In the genomic region with DNA sequence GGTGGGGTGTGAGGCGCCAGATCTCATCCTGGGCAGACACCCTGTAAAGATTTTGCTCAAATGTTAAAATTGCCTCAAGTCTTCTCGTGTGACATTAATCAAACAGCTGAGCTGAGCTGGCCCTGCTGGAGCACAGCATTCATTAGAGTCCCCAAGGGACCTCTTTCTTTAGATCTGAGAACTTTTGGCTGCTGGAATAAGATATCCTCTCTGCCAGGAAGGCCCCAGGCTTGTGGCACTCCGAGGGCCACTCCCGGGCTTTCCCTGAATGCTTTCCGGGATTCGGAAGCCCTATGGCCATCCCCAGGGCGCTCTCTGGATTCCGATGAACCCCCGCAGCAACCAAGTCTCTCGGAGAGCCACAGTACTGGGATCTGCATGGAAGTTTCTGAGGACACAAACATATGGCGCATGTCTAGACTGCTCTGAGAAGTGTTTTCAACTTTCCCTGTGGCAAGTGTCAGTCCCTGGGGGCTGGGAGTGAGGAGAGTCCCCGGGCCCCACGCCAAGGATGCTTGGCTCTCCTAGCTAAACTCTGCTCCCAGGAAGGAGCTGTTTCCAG, we compare ENCODE assay signal across 8 mouse cellular contexts. TPM values are rescaled to one million over a fixed set of nuclear protein-coding genes. Genes with fewer than 3 reads are reported as not detected.
DNase-seq lines count a peak whose midpoint lies in the region; ATAC-seq and TF ChIP-seq lines count a peak whose summit lies in the region.

No protein-coding gene starts in this region.

- H3K9me3 ChIP-seq in forebrain, embryonic 14.5 days (replicated peaks; ENCODE audit: control insufficient read depth, low read length) = no peaks in the 10 kb centered on the region
- 0 out of 2 replicates have a peak, but pooled peaks cover 4% of the 10 kb centered on the region for H3K9me3 ChIP-seq in heart, embryonic 16.5 days (replicated peaks; ENCODE audit: control insufficient read depth, low read length)
- no peaks in the 10 kb centered on the region for H3K9me3 ChIP-seq in kidney, postnatal 0 days (replicated peaks; ENCODE audit: low read length)

- H3K4me1 ChIP-seq in forebrain, embryonic 14.5 days (ENCODE audit: control insufficient read depth, insufficient read depth, low read length) = peaks cover 27% of the 10 kb centered on the region
- peaks cover 13% of the 10 kb centered on the region for H3K4me1 ChIP-seq in heart, embryonic 16.5 days (ENCODE audit: control insufficient read depth, insufficient read depth, low read length)
- H3K4me1 ChIP-seq in kidney, postnatal 0 days (replicated peaks; ENCODE audit: insufficient read depth, low read length) = peaks cover 15% of the 10 kb centered on the region

- peak overlapping the region; percentile 48 for H3K4me2 ChIP-seq in forebrain, embryonic 14.5 days (ENCODE audit: low read length)
- peak overlapping the region; percentile 28 for H3K4me2 ChIP-seq in heart, embryonic 16.5 days (ENCODE audit: low read depth, low read length)
- H3K4me2 ChIP-seq in kidney, postnatal 0 days (ENCODE audit: low read length) = peak overlapping the region; percentile 51

- H3K9ac ChIP-seq in forebrain, embryonic 14.5 days (ENCODE audit: low read length) = peak overlapping the region; percentile 10; the same call in 1 of the 2 replicates
- H3K9ac ChIP-seq in heart, embryonic 16.5 days (ENCODE audit: low read length) = 0 out of 2 replicates have a peak overlapping the region, but pooled peaks have one; percentile 9
- no peak overlapping the region for H3K9ac ChIP-seq in kidney, postnatal 0 days (ENCODE audit: low read depth, low read length)

- no peaks in the 10 kb centered on the region for H3K27me3 ChIP-seq in forebrain, embryonic 14.5 days (replicated peaks; ENCODE audit: control insufficient read depth, insufficient read depth, low read length)
- H3K27me3 ChIP-seq in heart, embryonic 16.5 days (ENCODE audit: control insufficient read depth, insufficient read depth, low read length) = no peaks in the 10 kb centered on the region; the same call in 1 of the 2 replicates
- no peaks in the 10 kb centered on the region for H3K27me3 ChIP-seq in kidney, postnatal 0 days (ENCODE audit: insufficient read depth, low read length)

- 4% methylated on average over 13 of the region's 13 CpGs for WGBS in forebrain, embryonic 14.5 days
- 13% methylated on average over 13 of the region's 13 CpGs for WGBS in heart, embryonic 16.5 days
- 7% methylated on average over 13 of the region's 13 CpGs for WGBS in kidney, postnatal 0 days

- DNase-seq in layer of hippocampus, postnatal 10 days (ENCODE audit: low spot score in 2 of 2) = peak; percentile 36 to 63
- DNase-seq in layer of hippocampus, adult 9-10 months (ENCODE audit: low spot score) = no peak
- DNase-seq in forebrain, embryonic 14.5 days (ENCODE audit: low spot score) = peak; percentile 94
- DNase-seq in kidney, postnatal 0 days (ENCODE audit: low spot score) = peak; percentile 81
- peak; percentile 67 for DNase-seq in lung, postnatal 14 days
- peak; percentile 44 to 56 for DNase-seq in right cerebral cortex, postnatal 36 days (ENCODE audit: low spot score in 2 of 2)
- no peak for DNase-seq in MN1 (ENCODE audit: low spot score)

- peak; percentile 85 for ATAC-seq in forebrain, embryonic 14.5 days
- ATAC-seq in heart, embryonic 16.5 days (replicated peaks; ENCODE audit: extremely low read depth, insufficient read depth, low FRiP score) = peak; percentile 81
- peak; percentile 54 for ATAC-seq in kidney, postnatal 0 days (replicated peaks; ENCODE audit: low FRiP score, low read depth)

- H3K27ac ChIP-seq in forebrain, embryonic 14.5 days (ENCODE audit: low read depth, low read length) = peak overlapping the region; percentile 90
- H3K27ac ChIP-seq in heart, embryonic 16.5 days (ENCODE audit: low read length) = peak overlapping the region; percentile 66
- H3K27ac ChIP-seq in kidney, postnatal 0 days = peak overlapping the region; percentile 82

- no peak for TF ChIP-seq CTCF in kidney, postnatal 0 days (IDR thresholded peaks at IDR 0.05; ENCODE audit: low read depth)

- no peaks in the 10 kb centered on the region for H3K36me3 ChIP-seq in forebrain, embryonic 14.5 days (ENCODE audit: control insufficient read depth, insufficient read depth, low read length)
- H3K36me3 ChIP-seq in heart, embryonic 16.5 days (ENCODE audit: control insufficient read depth, insufficient read depth) = no peaks in the 10 kb centered on the region
- H3K36me3 ChIP-seq in kidney, postnatal 0 days (ENCODE audit: insufficient read depth, low read length) = no peaks in the 10 kb centered on the region

- 0 out of 2 replicates have a peak overlapping the region, but pooled peaks have one; percentile 8 for H3K4me3 ChIP-seq in forebrain, embryonic 14.5 days (ENCODE audit: low read depth, low read length)
- H3K4me3 ChIP-seq in heart, embryonic 16.5 days (ENCODE audit: low read length) = peak overlapping the region; percentile 11
- H3K4me3 ChIP-seq in kidney, postnatal 0 days (replicated peaks; ENCODE audit: low read depth, low read length) = no peak overlapping the region

RNA-seq across cellular contexts. Expression of gene Rgs8, which starts 10.8 kb away (rescaled TPM):
- total RNA-seq in layer of hippocampus, postnatal 10 days (2021) = 10 to 100 TPM; 31.1 TPM
- polyA plus RNA-seq in forebrain, embryonic 14.5 days (2014; fragmentation: Nextera tagmentation; extraction: Ambion mirVana) = 14.6 and 15.0 TPM in 2 replicates
- 0.21 and 0.32 TPM in 2 replicates for polyA plus RNA-seq in heart, embryonic 16.5 days (2015; fragmentation: Nextera tagmentation; extraction: Ambion mirVana)
- polyA plus RNA-seq in kidney, postnatal 0 days (2015; fragmentation: Nextera tagmentation; extraction: Ambion mirVana) = 0.03 and 0.23 TPM in 2 replicates

Comparison
In these comparisons a context has a peak if more than half of its experiments do, and no peak if none do; other contexts are left out.
1. DNase-seq: peak in layer of hippocampus, postnatal 10 days (2 of 2), forebrain, embryonic 14.5 days (single experiment), kidney, postnatal 0 days (single experiment), lung, postnatal 14 days (single experiment) and right cerebral cortex, postnatal 36 days (2 of 2); none in layer of hippocampus, adult 9-10 months (single experiment) and MN1 (single experiment).
2. RNA of gene Rgs8, which starts 10.8 kb away (polyA plus RNA-seq): 14.6 to 15.0 TPM in forebrain, embryonic 14.5 days; 0.21 to 0.32 TPM in heart, embryonic 16.5 days and 0.03 to 0.23 TPM in kidney, postnatal 0 days; every median in the first group is over 10 times any median in the second.
3. Peak in every context shown above with its lines, with median percentiles within 50 percentile points of each other: ATAC-seq, H3K27ac ChIP-seq and H3K4me2 ChIP-seq.